Comparison of ENCODE assay signal across 7 mouse cellular contexts in the genomic region with DNA sequence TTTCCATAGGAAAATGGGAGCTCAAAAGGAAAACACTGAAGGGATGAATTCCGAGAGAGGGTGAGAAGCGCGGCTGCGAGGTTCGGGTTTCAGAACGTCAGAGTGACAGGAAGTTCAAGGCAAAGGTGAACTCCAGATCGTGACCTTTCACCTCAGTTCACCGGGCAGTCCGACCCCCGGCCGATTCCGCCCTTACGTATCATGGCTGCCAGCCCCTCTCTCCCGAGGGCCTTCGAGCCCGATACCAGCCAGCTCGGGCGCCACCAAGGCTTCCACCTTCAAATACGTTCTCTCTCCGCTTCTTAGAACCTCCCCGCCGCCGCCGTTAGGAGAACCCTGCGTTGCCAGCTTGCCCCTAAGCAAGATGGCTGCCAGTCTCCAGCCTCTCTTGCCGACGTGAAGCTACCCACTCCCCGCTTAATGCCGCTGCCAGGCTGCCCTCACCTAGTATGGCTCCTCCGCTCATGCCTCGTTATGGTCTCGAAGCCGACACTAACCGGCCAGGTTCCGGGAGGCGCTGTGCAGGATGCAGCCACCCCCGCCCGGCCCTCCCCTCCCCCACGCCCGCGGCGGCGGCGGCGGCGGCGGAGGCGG. TPM values are rescaled to one million over a fixed set of nuclear protein-coding genes. Genes with fewer than 3 reads are reported as not detected.
DNase-seq lines count a peak whose midpoint lies in the region; ATAC-seq lines count a peak whose summit lies in the region.

A gene (plus strand): TSS at position 307 of the 594 bp plus-strand sequence.

- peak within 1 kb of the TSS; percentile 82 for H3K4me3 ChIP-seq in embryonic facial prominence, embryonic 11.5 days (ENCODE audit: low read depth, low read length)
- H3K4me3 ChIP-seq in limb, embryonic 10.5 days = peak within 1 kb of the TSS; percentile 89
- peak within 1 kb of the TSS; percentile 85 for H3K4me3 ChIP-seq in midbrain, embryonic 13.5 days (replicated peaks)

- no peaks in the 10 kb centered on the region for H3K36me3 ChIP-seq in embryonic facial prominence, embryonic 11.5 days (replicated peaks; ENCODE audit: control insufficient read depth, insufficient read depth, low read depth, low read length)
- H3K36me3 ChIP-seq in limb, embryonic 10.5 days = peaks cover 31% of the 10 kb centered on the region
- H3K36me3 ChIP-seq in midbrain, embryonic 13.5 days = peaks cover 12% of the 10 kb centered on the region; the same call in 1 of the 2 replicates

- DNase-seq in adrenal gland, postnatal 14 days = peak; percentile 94
- peak; percentile 93 for DNase-seq in embryonic facial prominence, embryonic 11.5 days (ENCODE audit: low spot score)
- DNase-seq in kidney, adult 11 months = peak; percentile 96
- DNase-seq in limb, embryonic 10.5 days (ENCODE audit: low spot score) = peak; percentile 91
- DNase-seq in spleen, adult 12 weeks (ENCODE audit: low spot score) = peak; percentile 85

- whole genome bisulfite sequencing in embryonic facial prominence, embryonic 11.5 days = under 1% methylated on average over 43 of the region's 48 CpGs
- under 1% methylated on average over 47 of the region's 48 CpGs for WGBS in limb, embryonic 10.5 days
- 0% methylated on average over 48 of the region's 48 CpGs for WGBS in midbrain, embryonic 13.5 days

- peak within 1 kb of the TSS; percentile 78 for H3K4me2 ChIP-seq in embryonic facial prominence, embryonic 11.5 days (ENCODE audit: low read depth, low read length)
- peak within 1 kb of the TSS; percentile 72 for H3K4me2 ChIP-seq in midbrain, embryonic 13.5 days (replicated peaks)

- peak within 1 kb of the TSS; percentile 99 for H3K27ac ChIP-seq in embryonic facial prominence, embryonic 11.5 days (replicated peaks; ENCODE audit: low read depth, low read length)
- peak within 1 kb of the TSS; percentile 99 for H3K27ac ChIP-seq in limb, embryonic 10.5 days
- peak within 1 kb of the TSS; percentile 98 for H3K27ac ChIP-seq in midbrain, embryonic 13.5 days

- no peaks in the 10 kb centered on the region; the same call in 1 of the 2 replicates for H3K4me1 ChIP-seq in embryonic facial prominence, embryonic 11.5 days (ENCODE audit: control insufficient read depth, insufficient read depth, low read length)
- H3K4me1 ChIP-seq in limb, embryonic 10.5 days = peaks cover 31% of the 10 kb centered on the region
- H3K4me1 ChIP-seq in midbrain, embryonic 13.5 days (replicated peaks) = peaks cover 61% of the 10 kb centered on the region

- H3K9me3 ChIP-seq in embryonic facial prominence, embryonic 11.5 days (replicated peaks; ENCODE audit: control insufficient read depth, low read length) = no peaks in the 10 kb centered on the region
- no peaks in the 10 kb centered on the region for H3K9me3 ChIP-seq in limb, embryonic 10.5 days (replicated peaks)
- no peaks in the 10 kb centered on the region for H3K9me3 ChIP-seq in midbrain, embryonic 13.5 days

- ATAC-seq in embryonic facial prominence, embryonic 11.5 days (replicated peaks; ENCODE audit: insufficient number of reproducible peaks, low FRiP score, low TSS enrichment, low read depth) = peak; percentile 95
- peak; percentile 81 for ATAC-seq in granulocyte monocyte progenitor cell, adult 5-6 weeks (replicated peaks; ENCODE audit: poor library complexity, severe bottlenecking)
- peak; percentile 97 for ATAC-seq in midbrain, embryonic 13.5 days

- H3K9ac ChIP-seq in embryonic facial prominence, embryonic 11.5 days (replicated peaks; ENCODE audit: low read length) = peak within 1 kb of the TSS; percentile 99
- H3K9ac ChIP-seq in midbrain, embryonic 13.5 days (replicated peaks) = peak within 1 kb of the TSS; percentile 81

- no peaks in the 10 kb centered on the region for H3K27me3 ChIP-seq in embryonic facial prominence, embryonic 11.5 days (ENCODE audit: control insufficient read depth, insufficient read depth, low read length)
- no peaks in the 10 kb centered on the region for H3K27me3 ChIP-seq in limb, embryonic 10.5 days (ENCODE audit: low read depth, poor library complexity, severe bottlenecking)
- H3K27me3 ChIP-seq in midbrain, embryonic 13.5 days = no peaks in the 10 kb centered on the region

RNA-seq across cellular contexts. Expression of the gene that starts here (rescaled TPM):
- 33.7 and 36.1 TPM in 2 replicates for total RNA-seq in adrenal gland, postnatal 14 days (2021)
- polyA plus RNA-seq in embryonic facial prominence, embryonic 11.5 days (2014; fragmentation: Nextera tagmentation; extraction: Ambion mirVana) = 51.7 and 56.7 TPM in 2 replicates
- 16.4 and 17.1 TPM in 2 replicates for total RNA-seq in granulocyte monocyte progenitor cell, adult 5-6 weeks (2014; fragmentation: Nextera tagmentation)
- total RNA-seq in granulocyte monocyte progenitor cell, adult 5-6 weeks (2017) = 12.9 and 16.8 TPM in 2 replicates
- polyA plus RNA-seq in limb, embryonic 10.5 days (2016; fragmentation: Nextera tagmentation; extraction: Ambion mirVana) = 44.3 and 50.5 TPM in 2 replicates
- 54.3 and 56.9 TPM in 2 replicates for polyA plus RNA-seq in midbrain, embryonic 13.5 days (2015; fragmentation: Nextera tagmentation; extraction: Ambion mirVana)

Comparison
In these comparisons a context has a peak if more than half of its experiments do, and no peak if none do; other contexts are left out.
1. Peak in every context shown above with its lines: DNase-seq, ATAC-seq, H3K4me3 ChIP-seq and H3K27ac ChIP-seq.